Mouse (Mus musculus) B cell, adult 2 months (primary cell): Measurements from ENCODE around the gene Pagr1b.
A peak's percentile ranks its signal among the peaks of the same experiment; 100 is the strongest.

Experiments
- DNase-seq, 2 experiments: peaks; one replicate each; pipeline ENCODE4 v3.0.0; 2022

The Pagr1b gene

GRCm38 (mm10) chr7:127019306-127019960 is 3.1 kb upstream of the Pagr1b start:
- DNase-seq: no peak

GRCm38 (mm10) chr7:127018416-127019305 is 2.4 kb upstream of the Pagr1b start:
- DNase-seq: no peak

- no peak for DNase-seq
Observed at GRCm38 (mm10) chr7:127017950-127018345, 1.7 kb upstream of the Pagr1b start.

GRCm38 (mm10) chr7:127016971-127017949 is 976 bp upstream of the Pagr1b start, which contains the start of gene Pagr1a:
Gene Pagr1a, minus strand, starts transcription at chr7:127017352.
- peak; percentile 92 to 94 for DNase-seq

- DNase-seq: no peak
Observed at GRCm38 (mm10) chr7:127016486-127016938, 228 bp upstream of the Pagr1b start.

- DNase-seq: no peak
Observed at GRCm38 (mm10) chr7:127016081-127016480, 203 bp downstream of the Pagr1b start.

GRCm38 (mm10) chr7:127014993-127015392 is 1.3 kb downstream of the Pagr1b start:
- no peak for DNase-seq

GRCm38 (mm10) chr7:127014320-127014719 is 2.0 kb downstream of the Pagr1b start, which contains the start of gene Mvp:
Gene Mvp, minus strand, starts transcription at chr7:127014621.
- peak; percentile 75 to 80 for DNase-seq

GRCm38 (mm10) chr7:127013385-127013784 is 2.9 kb downstream of the Pagr1b start:
- DNase-seq: no peak

- DNase-seq: no peak
Observed at GRCm38 (mm10) chr7:127012845-127013244, 3.4 kb downstream of the Pagr1b start.

GRCm38 (mm10) chr7:127012374-127012773 is 3.9 kb downstream of the Pagr1b start:
- DNase-seq: no peak

GRCm38 (mm10) chr7:127011717-127012116 is 4.6 kb downstream of the Pagr1b start:
- no peak for DNase-seq

- no peak for DNase-seq
Observed at GRCm38 (mm10) chr7:127011051-127011450, 5.2 kb downstream of the Pagr1b start.

GRCm38 (mm10) chr7:127009307-127010085 is 6.8 kb downstream of the Pagr1b start:
- no peak for DNase-seq

- DNase-seq: peak; percentile 52 to 53
Observed at GRCm38 (mm10) chr7:127008239-127009019, 7.9 kb downstream of the Pagr1b start.

- DNase-seq: no peak
Observed at GRCm38 (mm10) chr7:127007313-127008024, 8.8 kb downstream of the Pagr1b start.

GRCm38 (mm10) chr7:127004122-127004875 is 12.0 kb downstream of the Pagr1b start:
- no peak for DNase-seq

GRCm38 (mm10) chr7:127003620-127004019 is 12.7 kb downstream of the Pagr1b start:
- no peak for DNase-seq

GRCm38 (mm10) chr7:126999568-126999967 is 16.7 kb downstream of the Pagr1b start:
- no peak for DNase-seq
